Mouse (Mus musculus): ENCODE measurements around the gene Ptprd. TPM values are rescaled to one million over a fixed set of nuclear protein-coding genes. Genes with fewer than 3 reads are reported as not detected.
"Not testable (repeated sequence)": the region's sequence is repeated elsewhere in the genome, so short reads cannot be mapped to it uniquely, and the experiment has no call there.

The Ptprd gene
- polyA plus RNA-seq, 1 experiment from 2014 or later: 1.0 TPM

DNA sequence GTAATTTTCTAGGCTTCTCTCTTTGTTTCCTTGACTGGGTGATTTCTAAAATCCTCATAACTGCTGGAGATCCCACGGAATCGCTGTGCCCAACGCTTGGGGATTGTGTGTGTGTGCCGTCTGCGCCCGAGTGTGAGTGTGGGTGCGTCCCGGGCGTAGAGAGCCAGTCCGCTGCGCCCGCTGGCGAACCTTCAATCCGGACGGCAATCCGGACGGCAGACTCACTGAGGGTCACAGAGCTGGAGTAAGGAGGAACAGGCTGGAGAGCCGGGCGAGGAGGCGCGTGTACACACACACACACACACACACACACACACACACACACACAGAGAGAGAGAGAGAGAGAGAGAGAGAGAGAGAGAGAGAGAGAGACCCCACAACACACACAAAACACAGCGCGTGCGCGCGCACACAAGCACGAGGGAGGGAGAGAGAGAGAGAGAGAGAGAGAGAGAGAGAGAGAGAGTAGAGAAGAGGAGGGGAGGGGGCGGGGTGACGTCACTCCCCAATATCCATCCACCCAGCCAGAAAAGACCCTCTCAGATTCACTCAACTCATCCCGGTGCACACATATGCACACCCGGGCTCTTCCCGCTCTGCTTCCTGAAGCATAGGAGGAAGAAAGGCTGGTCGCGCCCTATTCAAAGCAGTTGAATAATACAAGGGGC is 1761.3 kb downstream of the Ptprd start:
- DNase-seq (ENCODE audit: low spot score): no peak

- no peak for DNase-seq (ENCODE audit: low spot score)
Observed at GRCm38 (mm10) chr4:76449466-76450350, 1762.1 kb downstream of the Ptprd start.

GRCm38 (mm10) chr4:76448678-76449465 is 1762.9 kb downstream of the Ptprd start:
- DNase-seq (ENCODE audit: low spot score): no peak

DNA sequence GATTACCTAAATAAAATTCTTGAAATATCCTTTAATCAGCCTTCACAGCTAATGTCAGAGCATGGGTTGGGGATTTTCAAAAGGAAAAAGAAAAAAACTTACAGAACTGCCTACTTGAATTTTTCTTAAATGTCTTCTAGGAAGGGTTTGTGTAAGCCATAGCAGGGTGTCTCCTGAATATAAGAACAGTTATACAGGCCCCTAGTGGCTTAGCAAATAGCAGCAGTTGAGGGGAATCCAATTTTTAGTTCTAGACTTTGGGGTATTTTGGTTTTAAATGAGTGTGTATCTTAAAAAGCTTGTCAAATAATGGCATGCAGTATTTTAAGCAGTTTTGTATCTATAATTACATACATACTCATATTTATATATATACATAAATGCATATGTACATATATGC is 1764.4 kb downstream of the Ptprd start:
- DNase-seq (ENCODE audit: low spot score): no peak

- DNase-seq (ENCODE audit: low spot score): no peak
Observed at GRCm38 (mm10) chr4:76444778-76445177, 1767.0 kb downstream of the Ptprd start.

- no peak for DNase-seq (ENCODE audit: low spot score)
Observed at GRCm38 (mm10) chr4:76443553-76443952, 1768.2 kb downstream of the Ptprd start.

DNA sequence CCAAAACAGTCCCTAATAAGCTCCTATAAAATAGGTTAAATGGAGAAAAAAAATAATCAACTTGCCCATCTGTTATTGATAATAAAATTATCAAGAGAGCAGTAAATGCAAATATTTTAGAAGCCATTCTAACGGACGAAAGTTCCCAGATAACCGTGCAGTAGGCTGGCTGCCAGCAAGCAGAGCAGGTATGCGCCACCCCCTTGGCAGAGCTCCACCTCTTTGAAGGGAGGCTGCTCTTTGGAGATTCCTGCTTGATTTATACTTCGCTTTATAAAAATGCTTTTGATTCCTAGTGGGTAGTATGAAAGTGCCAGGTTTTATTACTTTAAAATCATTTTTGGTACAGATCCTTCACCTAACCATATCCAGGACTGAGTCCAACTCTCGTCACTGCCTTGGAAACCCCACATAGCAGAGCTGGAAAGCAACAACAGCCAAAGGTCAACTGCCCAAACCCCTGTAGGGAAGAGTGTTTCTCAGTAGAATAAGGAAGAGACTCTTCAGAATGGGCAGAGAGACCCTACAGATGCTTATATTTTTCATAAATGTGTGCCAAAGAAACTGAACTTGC is 1770.9 kb downstream of the Ptprd start:
- no peak for DNase-seq (ENCODE audit: low spot score)

DNA sequence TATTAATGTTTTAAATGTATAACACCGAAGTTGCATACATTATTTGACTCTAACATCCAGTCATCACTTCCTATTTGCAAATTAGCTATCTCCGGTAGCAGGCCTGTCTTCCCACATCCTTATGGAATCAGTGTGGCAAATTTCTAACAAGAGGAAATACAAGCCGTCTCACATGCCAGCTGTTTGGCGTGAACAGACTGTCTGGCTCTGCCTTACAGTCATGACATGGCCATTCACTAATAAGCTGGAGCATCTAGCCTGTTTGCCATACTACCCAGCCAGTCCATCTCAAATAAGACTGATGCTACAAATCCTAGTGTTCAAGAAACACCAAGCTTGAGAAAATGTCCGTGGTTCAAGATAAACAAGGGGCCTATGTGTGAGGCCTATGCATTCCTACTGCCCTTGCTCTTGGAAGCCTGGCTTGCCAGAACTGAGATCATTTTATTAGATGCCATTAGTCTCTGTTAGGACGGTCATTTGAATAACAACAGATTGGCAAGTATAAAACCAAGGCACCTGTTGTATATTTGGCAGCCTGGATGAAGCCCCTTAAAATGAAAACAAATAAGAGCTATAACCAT is 1773.2 kb downstream of the Ptprd start:
- DNase-seq (ENCODE audit: low spot score): no peak

GRCm38 (mm10) chr4:76438068-76438467 is 1773.7 kb downstream of the Ptprd start:
- DNase-seq (ENCODE audit: low spot score): no peak

- no peak for DNase-seq (ENCODE audit: low spot score)
Observed at GRCm38 (mm10) chr4:76435920-76436319, 1775.8 kb downstream of the Ptprd start.

DNA sequence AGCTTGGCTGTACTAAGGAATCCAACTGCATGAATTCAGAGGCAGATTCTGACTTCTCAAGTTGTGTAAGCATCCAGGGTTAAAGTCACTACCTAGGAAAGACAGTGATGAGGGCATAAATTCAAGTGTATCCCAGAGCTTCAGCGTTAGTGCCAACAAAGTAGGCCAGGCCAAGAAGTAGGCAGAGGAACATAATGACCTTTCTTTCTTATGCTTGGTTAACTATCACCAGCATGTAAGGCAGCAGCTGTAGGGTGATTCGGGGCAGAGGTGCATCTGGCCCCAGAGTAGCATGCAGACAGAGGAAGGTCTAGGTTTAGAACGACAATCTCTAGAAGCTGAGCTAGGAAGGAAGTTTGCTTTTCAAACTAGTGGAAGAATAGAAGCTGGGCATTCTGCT is 1782.0 kb downstream of the Ptprd start:
- no peak for DNase-seq (ENCODE audit: low spot score)

DNA sequence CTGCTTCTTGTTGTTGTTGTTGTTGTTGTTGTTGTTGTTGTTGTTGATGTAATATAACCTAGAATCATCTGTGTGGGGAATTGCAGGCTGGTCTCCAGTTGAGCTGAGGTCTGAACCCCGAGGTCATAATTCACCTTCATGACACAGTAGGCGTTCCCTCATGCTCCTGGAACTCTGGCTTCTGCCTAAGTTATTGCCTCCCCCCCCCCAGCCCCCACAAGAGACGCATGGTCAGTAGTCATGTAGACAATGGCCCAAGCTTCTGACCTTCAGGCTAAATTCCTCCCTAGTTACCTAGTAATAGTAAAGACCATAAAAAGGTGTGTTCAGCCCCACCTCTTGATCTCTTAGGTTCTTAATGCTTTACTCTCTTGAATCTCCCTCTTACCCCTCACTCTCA is 1784.7 kb downstream of the Ptprd start:
- DNase-seq (ENCODE audit: low spot score): not testable (repeated sequence)

DNA sequence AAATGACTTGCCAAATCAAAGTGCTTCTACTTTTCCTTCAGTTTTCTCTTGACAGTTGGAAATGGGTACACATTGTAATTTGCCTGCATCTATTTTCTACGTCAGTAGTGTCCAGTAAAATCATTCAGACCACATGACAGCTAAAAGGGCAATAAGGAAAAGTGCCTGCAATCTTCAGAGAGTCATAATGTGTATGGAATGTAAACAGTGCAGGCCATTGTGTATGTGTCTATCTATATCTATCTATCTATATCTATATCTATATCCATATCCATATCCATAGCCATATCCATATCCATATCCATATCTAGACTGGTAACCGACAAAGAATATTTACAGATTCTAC is 1786.6 kb downstream of the Ptprd start:
- no peak for DNase-seq (ENCODE audit: low spot score)

- no peak for DNase-seq (ENCODE audit: low spot score)
Observed at GRCm38 (mm10) chr4:76424324-76425229, 1787.2 kb downstream of the Ptprd start.

GRCm38 (mm10) chr4:76422113-76422512 is 1789.6 kb downstream of the Ptprd start:
- no peak for DNase-seq (ENCODE audit: low spot score)

- DNase-seq (ENCODE audit: low spot score): no peak
Observed at GRCm38 (mm10) chr4:76419641-76420040, 1792.1 kb downstream of the Ptprd start.

DNA sequence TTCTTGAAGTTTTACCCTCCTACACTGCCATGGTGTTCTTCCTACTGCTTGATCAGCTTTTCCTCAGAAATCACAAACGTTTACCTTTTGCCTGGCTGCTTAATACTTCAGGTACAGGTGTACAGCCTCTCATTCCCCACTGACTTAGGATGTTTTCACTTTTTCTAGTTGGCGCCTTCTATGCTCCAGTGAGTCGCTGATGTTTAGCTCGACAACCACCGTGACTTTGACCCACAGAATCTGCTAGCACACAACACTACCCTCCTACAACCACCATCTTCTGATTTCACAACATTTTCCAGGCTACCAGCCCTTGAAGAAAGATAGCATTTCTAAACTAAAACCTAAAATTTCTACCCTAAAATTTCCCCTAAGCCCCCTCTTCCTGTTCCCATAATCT is 1794.1 kb downstream of the Ptprd start:
- DNase-seq (ENCODE audit: low spot score): no peak

- no peak for DNase-seq (ENCODE audit: low spot score)
Observed at GRCm38 (mm10) chr4:76415624-76416023, 1796.1 kb downstream of the Ptprd start.

DNA sequence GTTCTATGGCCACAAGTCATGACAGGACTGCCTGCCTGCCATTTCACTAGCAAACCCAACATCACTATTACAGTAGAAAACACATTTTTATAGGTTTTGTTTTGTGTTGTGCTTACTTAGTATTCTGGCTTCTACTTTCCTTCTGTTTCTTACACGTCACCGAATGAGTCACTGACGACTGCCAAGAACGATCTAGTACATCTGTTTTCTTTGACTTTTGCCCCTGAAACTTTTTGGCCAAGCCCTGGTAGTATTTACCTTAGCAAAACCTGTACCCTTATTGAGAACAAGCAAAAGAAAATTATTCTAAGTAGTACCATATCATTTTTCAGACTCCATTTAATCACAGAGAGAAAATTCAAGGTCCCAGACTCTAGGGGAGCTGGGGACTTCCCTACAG is 1797.2 kb downstream of the Ptprd start:
- DNase-seq (ENCODE audit: low spot score): no peak

- DNase-seq (ENCODE audit: low spot score): no peak
Observed at GRCm38 (mm10) chr4:76410053-76410452, 1801.7 kb downstream of the Ptprd start.

Data from thymus, postnatal 0 days (tissue).